Mouse (Mus musculus) neural tube, embryonic 13.5 days (tissue): ENCODE measurements around the gene Enkd1. TPM values are rescaled to one million over a fixed set of nuclear protein-coding genes. Genes with fewer than 3 reads are reported as not detected.

Source experiments
- ATAC-seq: fragments of 200-750 bp; cut with Nextera tagmentation; 2 replicates; pipeline ENCODE4 v1.8.0; 2017; ENCODE audit warnings: low read depth, mild to moderate bottlenecking, moderate TSS enrichment, moderate library complexity
- H3K27ac ChIP-seq: fragments of 300-500 bp; sonication (generic); replicated peaks from 2 replicates; pipeline ENCODE4 v1.5.1; 2015; ENCODE audit warnings: moderate library complexity, mild to moderate bottlenecking, inconsistent platforms
- H3K27me3 ChIP-seq: fragments of 300-500 bp; sonication (generic); 2 replicates; pipeline ENCODE4 v1.6.1; 2015; ENCODE audit warnings: mild to moderate bottlenecking, inconsistent platforms
- H3K36me3 ChIP-seq: fragments of 300-500 bp; sonication (generic); 2 replicates; pipeline ENCODE4 v1.6.1; 2015; ENCODE audit warnings: mild to moderate bottlenecking, inconsistent platforms
- H3K4me1 ChIP-seq: fragments of 300-500 bp; sonication (generic); replicated peaks from 2 replicates; pipeline ENCODE4 v1.6.1; 2015; ENCODE audit warnings: inconsistent platforms
- H3K4me2 ChIP-seq: fragments of 300-500 bp; sonication (generic); 2 replicates; pipeline ENCODE4 v1.6.1; 2015; ENCODE audit warnings: inconsistent platforms, mild to moderate bottlenecking, moderate library complexity
- H3K4me3 ChIP-seq: fragments of 300-500 bp; sonication (generic); 2 replicates; pipeline ENCODE4 v1.5.1; 2015; ENCODE audit warnings: mild to moderate bottlenecking, inconsistent platforms
- H3K9ac ChIP-seq: fragments of 300-500 bp; sonication (generic); 2 replicates; pipeline ENCODE4 v1.6.1; 2015; ENCODE audit warnings: moderate library complexity, mild to moderate bottlenecking, inconsistent platforms
- H3K9me3 ChIP-seq: fragments of 300-500 bp; sonication (generic); 2 replicates; pipeline ENCODE4 v1.6.1; 2016; ENCODE audit warnings: inconsistent platforms
- WGBS: fragments of 180-500 bp; shearing (Covaris S2); methylation state at CpG from one replicate; pipeline ENCODE4 v1.1.7; 2015; 5-methylcytosine and 5-hydroxymethylcytosine counted together
- polyA plus RNA-seq: library from polyadenylated mRNA; unstranded; fragments of >200 nt; fragmentation: Nextera tagmentation; extraction: Ambion mirVana; gene quantifications from 2 replicates; pipeline ENCODE4 v1.2.1, GENCODE M21; 2015

The Enkd1 gene
- polyA plus RNA-seq, 1 experiment from 2014 or later = 10.3 TPM

- Histone ChIP-seq H3K27me3 (no peaks in the 10 kb centered on the region), H3K36me3 (peaks cover 54% of the 10 kb centered on the region), H3K4me1 (peaks cover 35% of the 10 kb centered on the region), H3K9ac (peak overlapping the region; percentile 79), H3K4me3 (peak overlapping the region; percentile 67), H3K4me2 (peak overlapping the region; percentile 96), H3K27ac (no peak overlapping the region), H3K9me3 (no peaks in the 10 kb centered on the region)
- WGBS = 87% methylated on average over 11 of the region's 11 CpGs
- no peak for ATAC-seq
Measured at GRCm38 (mm10) chr8:105699488-105700215, 8.4 kb downstream of the Enkd1 start.

DNA sequence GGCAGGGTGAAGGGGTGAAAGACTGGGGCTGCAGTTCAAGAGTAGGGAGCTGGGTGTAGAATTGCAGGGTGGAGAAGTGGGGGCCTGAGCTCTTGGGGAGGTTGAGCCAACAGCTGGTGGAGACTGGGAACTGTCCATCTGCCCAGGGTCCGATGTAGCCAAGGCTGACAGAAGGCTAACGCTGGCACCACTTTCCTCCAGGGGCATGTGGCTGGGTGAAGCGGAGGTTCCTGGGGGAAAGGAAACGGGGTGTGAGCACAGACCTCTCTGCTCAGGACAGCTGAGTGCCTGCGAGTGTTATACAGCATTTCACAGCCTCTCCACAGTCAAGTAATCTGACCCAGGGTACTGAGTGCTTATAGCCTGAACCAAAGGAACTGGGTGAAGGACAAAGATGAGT lies 9.3 kb downstream of the Enkd1 start:
- no peak overlapping the region for H3K4me3 ChIP-seq
- WGBS = 93% methylated on average over 5 of the region's 5 CpGs
- no peak for ATAC-seq
- no peaks in the 10 kb centered on the region for H3K9me3 ChIP-seq
- peaks cover 44% of the 10 kb centered on the region for H3K4me1 ChIP-seq
- H3K4me2 ChIP-seq = no peak overlapping the region
- no peak overlapping the region for H3K9ac ChIP-seq
- H3K36me3 ChIP-seq = peaks cover 46% of the 10 kb centered on the region
- no peak overlapping the region for H3K27ac ChIP-seq
- no peaks in the 10 kb centered on the region for H3K27me3 ChIP-seq

- WGBS = 90% methylated on average over 17 of the region's 17 CpGs
- no peaks in the 10 kb centered on the region for H3K9me3 ChIP-seq
- no peak overlapping the region for H3K27ac ChIP-seq
- H3K9ac ChIP-seq = no peak overlapping the region
- H3K4me3 ChIP-seq = no peak overlapping the region
- peaks cover 41% of the 10 kb centered on the region for H3K36me3 ChIP-seq
- H3K27me3 ChIP-seq = no peaks in the 10 kb centered on the region
- no peak overlapping the region for H3K4me2 ChIP-seq
- ATAC-seq = no peak
- peaks cover 40% of the 10 kb centered on the region for H3K4me1 ChIP-seq
Measured at GRCm38 (mm10) chr8:105697196-105697780, 10.7 kb downstream of the Enkd1 start.

DNA sequence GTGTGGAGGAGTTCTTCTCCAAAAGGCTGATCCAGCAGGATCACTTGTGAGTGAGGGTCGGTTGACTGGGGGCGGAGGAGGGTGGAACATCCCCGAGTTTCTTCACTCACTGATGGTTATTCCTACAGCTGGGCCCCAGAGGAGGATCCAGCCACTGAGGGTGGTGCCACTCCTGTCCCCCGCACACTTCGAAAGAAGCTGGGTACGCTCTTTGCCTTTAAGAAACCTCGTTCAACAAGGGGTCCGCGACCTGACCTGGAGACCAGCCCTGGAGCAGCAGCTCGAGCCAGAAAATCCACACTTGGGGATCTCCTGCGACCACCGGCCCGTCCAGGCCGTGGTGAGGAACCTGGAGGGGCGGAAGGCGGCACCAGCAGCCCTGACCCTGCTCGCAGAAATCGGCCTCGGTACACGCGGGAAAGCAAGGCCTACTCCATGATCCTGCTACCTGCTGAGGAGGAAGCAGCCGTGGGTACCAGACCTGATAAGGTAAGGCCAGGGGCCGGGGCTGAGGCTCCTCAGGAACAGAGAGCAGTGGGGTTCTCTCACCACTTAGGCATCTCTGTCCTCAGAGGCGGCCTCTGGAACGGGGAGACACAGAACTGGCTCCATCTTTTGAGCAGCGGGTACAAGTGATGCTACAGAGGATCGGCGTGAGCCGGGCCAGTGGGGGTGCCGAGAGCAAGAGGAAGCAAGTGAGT lies 12.8 kb downstream of the Enkd1 start:
- 85% methylated on average over 30 of the region's 30 CpGs for WGBS
- H3K4me1 ChIP-seq = peaks cover 30% of the 10 kb centered on the region
- H3K9ac ChIP-seq = peak overlapping the region; percentile 89
- no peak for ATAC-seq
- H3K9me3 ChIP-seq = no peaks in the 10 kb centered on the region
- H3K27me3 ChIP-seq = no peaks in the 10 kb centered on the region
- peaks cover 41% of the 10 kb centered on the region for H3K36me3 ChIP-seq
- peak overlapping the region; percentile 92; the same call in 1 of the 2 replicates for H3K27ac ChIP-seq
- H3K4me2 ChIP-seq = peak overlapping the region; percentile 82
- peak overlapping the region; percentile 69 for H3K4me3 ChIP-seq

DNA sequence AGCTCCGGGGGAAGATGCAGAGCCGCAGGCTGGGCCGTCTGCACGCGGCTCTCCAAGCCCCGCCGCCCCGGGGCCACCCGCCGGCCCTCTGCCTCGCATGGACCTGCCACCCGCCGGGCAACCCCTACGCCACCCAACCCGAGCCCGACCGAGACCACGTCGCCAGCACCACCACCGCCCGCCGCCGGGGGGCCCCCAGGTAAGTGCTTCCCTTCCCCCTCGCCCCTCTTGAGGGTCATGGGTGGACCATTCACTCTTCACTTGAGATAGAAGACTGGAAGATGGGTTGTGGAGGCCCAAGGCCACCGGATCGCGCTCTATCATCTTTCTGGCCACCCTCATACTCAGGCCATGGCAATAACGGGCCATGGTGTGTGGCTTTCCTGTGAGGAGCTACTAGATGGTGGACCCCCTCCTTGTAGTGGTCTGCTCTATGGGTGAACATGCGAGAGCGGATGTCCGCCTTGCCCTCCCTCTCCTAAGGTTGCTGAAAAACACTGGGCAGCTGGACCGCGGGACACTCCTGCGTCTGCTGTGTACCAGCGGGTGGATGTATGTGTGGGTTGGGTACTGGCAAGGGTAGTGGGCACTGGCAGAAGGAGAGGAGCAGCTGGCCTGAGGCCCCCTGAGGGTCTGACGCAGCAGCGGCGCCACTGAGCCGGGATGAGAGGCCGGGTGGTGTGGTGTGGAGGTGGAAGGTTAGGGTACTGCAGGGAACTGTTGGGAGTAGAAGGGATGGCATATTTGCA lies 13.8 kb downstream of the Enkd1 start:
- Histone ChIP-seq H3K27ac (peak overlapping the region; percentile 92), H3K4me3 (peak overlapping the region; percentile 69), H3K9me3 (no peaks in the 10 kb centered on the region), H3K9ac (peak overlapping the region; percentile 89), H3K36me3 (peaks cover 41% of the 10 kb centered on the region), H3K4me1 (peaks cover 21% of the 10 kb centered on the region), H3K4me2 (peak overlapping the region; percentile 82), H3K27me3 (no peaks in the 10 kb centered on the region)
- peak; percentile 49 for ATAC-seq
- WGBS = 6% methylated on average over 40 of the region's 40 CpGs

DNA sequence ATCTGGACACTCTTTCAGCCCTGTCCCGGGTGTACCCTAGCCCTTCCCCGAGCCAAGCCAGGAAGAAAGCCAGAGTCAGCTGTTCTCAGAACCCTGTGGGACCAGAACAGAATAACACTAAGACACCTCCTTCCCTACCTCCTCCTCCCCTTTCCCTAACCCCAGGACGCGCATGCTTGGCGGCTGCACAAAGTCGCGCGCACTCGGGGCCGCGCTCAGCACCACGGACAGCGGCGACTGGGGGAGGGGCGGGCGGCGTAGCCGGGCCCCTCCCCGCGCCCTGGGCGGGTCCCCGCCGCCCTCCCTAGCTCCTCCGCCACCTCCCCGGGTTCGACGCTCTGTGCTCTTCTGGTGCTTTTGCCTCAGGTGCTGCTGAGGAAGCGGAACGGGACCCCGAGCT lies 14.4 kb downstream of the Enkd1 start:
- Histone ChIP-seq H3K9me3 (no peaks in the 10 kb centered on the region), H3K4me3 (peak overlapping the region; percentile 69), H3K4me1 (peaks cover 21% of the 10 kb centered on the region), H3K9ac (peak overlapping the region; percentile 89), H3K4me2 (peak overlapping the region; percentile 82), H3K27ac (peak overlapping the region; percentile 92), H3K27me3 (no peaks in the 10 kb centered on the region), H3K36me3 (peaks cover 38% of the 10 kb centered on the region)
- WGBS = 2% methylated on average over 21 of the region's 30 CpGs
- peak; percentile 75 for ATAC-seq

GRCm38 (mm10) chr8:105692449-105693182 lies 15.4 kb downstream of the Enkd1 start:
- peaks cover 28% of the 10 kb centered on the region for H3K36me3 ChIP-seq

DNA sequence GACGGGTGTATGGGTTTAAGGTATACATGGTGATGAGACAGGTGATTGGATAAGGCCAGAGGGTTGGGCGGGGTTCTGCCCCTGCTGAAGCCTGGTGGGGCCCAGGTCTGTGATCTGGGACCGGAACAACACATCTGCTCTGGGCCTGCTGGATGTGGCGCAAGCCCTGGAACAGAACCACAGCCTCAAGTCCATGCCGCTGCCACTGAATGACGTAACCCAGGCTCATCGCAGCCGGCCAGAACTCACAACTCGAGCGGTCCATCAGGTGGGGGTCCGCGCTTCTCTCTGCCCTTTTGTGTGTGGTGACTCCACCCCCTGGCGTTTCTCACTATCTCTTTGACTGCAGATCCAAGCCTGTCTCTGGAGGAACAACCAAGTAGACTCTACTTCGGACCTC lies 17.0 kb downstream of the Enkd1 start:
- no peaks in the 10 kb centered on the region for H3K27me3 ChIP-seq
- H3K36me3 ChIP-seq = peaks cover 12% of the 10 kb centered on the region
- no peak overlapping the region for H3K4me2 ChIP-seq
- no peaks in the 10 kb centered on the region for H3K9me3 ChIP-seq
- H3K4me3 ChIP-seq = no peak overlapping the region
- ATAC-seq = no peak
- H3K4me1 ChIP-seq = peaks cover 25% of the 10 kb centered on the region
- no peak overlapping the region for H3K9ac ChIP-seq
- H3K27ac ChIP-seq = no peak overlapping the region
- 87% methylated on average over 14 of the region's 14 CpGs for WGBS

More at GRCm38 (mm10) chr8:105692449-105693182, 15.4 kb downstream of the Enkd1 start:
- no peak overlapping the region for H3K27ac ChIP-seq
- no peak overlapping the region for H3K4me3 ChIP-seq
- H3K9me3 ChIP-seq = no peaks in the 10 kb centered on the region
- no peak overlapping the region for H3K4me2 ChIP-seq
- peaks cover 21% of the 10 kb centered on the region for H3K4me1 ChIP-seq
- no peak for ATAC-seq
- H3K27me3 ChIP-seq = no peaks in the 10 kb centered on the region
- H3K9ac ChIP-seq = no peak overlapping the region
- WGBS = 92% methylated on average over 11 of the region's 11 CpGs

GRCm38 (mm10) chr8:105689983-105690360 lies 18.0 kb downstream of the Enkd1 start:
- Histone ChIP-seq H3K27ac (no peak overlapping the region), H3K9me3 (no peaks in the 10 kb centered on the region), H3K4me3 (no peak overlapping the region), H3K27me3 (no peaks in the 10 kb centered on the region), H3K9ac (no peak overlapping the region), H3K36me3 (0 out of 2 replicates have a peak, but pooled peaks cover 4% of the 10 kb centered on the region), H3K4me2 (no peak overlapping the region), H3K4me1 (peaks cover 20% of the 10 kb centered on the region)
- 88% methylated on average over 9 of the region's 9 CpGs for WGBS
- ATAC-seq = no peak

DNA sequence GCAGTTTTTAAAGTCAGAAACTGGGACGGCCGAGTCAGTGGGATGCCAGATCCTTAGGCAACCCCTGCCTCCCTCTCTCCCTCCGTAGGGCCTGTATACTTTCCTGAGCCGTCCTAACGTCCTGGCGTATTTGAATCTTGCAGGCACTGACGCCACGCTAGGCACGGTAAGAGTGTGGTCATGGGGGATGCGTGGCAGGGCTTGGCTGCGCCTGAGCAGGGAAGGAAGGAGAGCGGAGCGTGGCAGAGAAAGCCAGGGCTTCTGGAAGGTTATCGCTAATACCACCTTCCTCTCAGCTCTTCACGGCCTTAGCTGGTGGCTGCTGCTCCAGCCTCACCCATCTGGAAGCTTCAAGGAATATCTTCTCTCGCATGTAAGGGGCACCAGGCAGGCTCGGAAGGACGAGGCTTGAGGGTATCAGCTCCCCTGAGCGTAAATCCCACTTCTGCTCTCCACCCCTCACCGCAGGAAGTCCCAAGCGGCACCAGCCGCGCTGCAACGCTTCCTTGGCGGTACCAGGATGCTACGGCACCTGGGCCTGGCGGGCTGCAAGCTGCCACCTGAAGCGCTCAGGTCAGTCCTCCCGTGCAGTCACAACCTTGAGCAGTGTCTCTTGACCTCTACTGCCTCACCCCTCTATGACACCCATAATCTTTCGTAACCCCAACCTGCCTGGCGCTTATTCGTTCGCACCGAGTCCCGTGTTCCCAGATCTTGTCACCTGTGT lies 18.6 kb downstream of the Enkd1 start:
- no peak overlapping the region for H3K27ac ChIP-seq
- H3K9me3 ChIP-seq = no peaks in the 10 kb centered on the region
- H3K9ac ChIP-seq = no peak overlapping the region
- no peaks in the 10 kb centered on the region for H3K27me3 ChIP-seq
- 67% methylated on average over 35 of the region's 35 CpGs for WGBS
- H3K4me1 ChIP-seq = peaks cover 15% of the 10 kb centered on the region
- H3K4me3 ChIP-seq = no peak overlapping the region
- no peak overlapping the region for H3K4me2 ChIP-seq
- H3K36me3 ChIP-seq = peaks cover 5% of the 10 kb centered on the region; the same call in 1 of the 2 replicates
- no peak for ATAC-seq

GRCm38 (mm10) chr8:105688242-105688752 lies 19.7 kb downstream of the Enkd1 start:
- peaks cover 7% of the 10 kb centered on the region; the same call in 1 of the 2 replicates for H3K4me1 ChIP-seq
- H3K4me2 ChIP-seq = no peak overlapping the region
- no peak overlapping the region for H3K4me3 ChIP-seq
- WGBS = 75% methylated on average over 14 of the region's 14 CpGs
- ATAC-seq = no peak
- no peaks in the 10 kb centered on the region for H3K27me3 ChIP-seq
- H3K27ac ChIP-seq = no peak overlapping the region
- no peak overlapping the region for H3K9ac ChIP-seq
- H3K9me3 ChIP-seq = no peaks in the 10 kb centered on the region
- H3K36me3 ChIP-seq = peaks cover 17% of the 10 kb centered on the region
